ENCODE assay signal across 10 mouse cellular contexts in genomic region chr12:17221891-17222428, GRCm38 (mm10). TPM values are rescaled to one million over a fixed set of nuclear protein-coding genes. Genes with fewer than 3 reads are reported as not detected.
DNase-seq lines count a peak whose midpoint lies in the region; ATAC-seq and TF ChIP-seq lines count a peak whose summit lies in the region.
"Had no signal": no experiment of that assay in that cellular context is flagged by ENCODE, and none has a peak within 500 bp of the region (broad histone marks: within the 10 kb centered on the region; RNA-seq: fewer than 3 reads in every experiment).

No protein-coding gene starts in this region.

- TF ChIP-seq CTCF in heart, adult 2 months (IDR thresholded peaks at IDR 0.05): peak; percentile 70

- no peaks in the 10 kb centered on the region for H3K79me2 ChIP-seq in heart, adult 2 months (replicated peaks; ENCODE audit: control insufficient read depth, insufficient read depth, low read length)

- intact Hi-C loops in heart, adult 2 months (cut with DNase I): no loop called here

- no peaks in the 10 kb centered on the region for H3K4me1 ChIP-seq in heart, adult 2 months (ENCODE audit: control insufficient read depth, insufficient read depth, low read length)
- H3K4me1 ChIP-seq in heart, embryonic 12.5 days (replicated peaks): no peaks in the 10 kb centered on the region

- H3K27me3 ChIP-seq in heart, adult 2 months (ENCODE audit: control insufficient read depth, insufficient read depth, low read length): no peaks in the 10 kb centered on the region
- H3K27me3 ChIP-seq in heart, embryonic 12.5 days (replicated peaks): no peaks in the 10 kb centered on the region

- H3K4me3 ChIP-seq in heart, adult 2 months: no peak overlapping the region
- no peak overlapping the region for H3K4me3 ChIP-seq in heart, embryonic 12.5 days

- H3K36me3 ChIP-seq in heart, adult 2 months (ENCODE audit: control insufficient read depth, insufficient read depth, low read length): no peaks in the 10 kb centered on the region
- H3K36me3 ChIP-seq in heart, embryonic 12.5 days: no peaks in the 10 kb centered on the region

- TF ChIP-seq EP300 in heart, adult 2 months (IDR thresholded peaks at IDR 0.05; ENCODE audit: insufficient read depth, low read depth, low read length): no peak

- H3K4me2 ChIP-seq in heart, embryonic 12.5 days: no peak overlapping the region

- no peak for DNase-seq in heart, adult 2 months
- DNase-seq in urinary bladder, postnatal 25 days (ENCODE audit: low spot score): peak; percentile 12
- DNase-seq in urinary bladder, postnatal 36 days (ENCODE audit: low spot score in 2 of 2): no peak
- DNase-seq in frontal cortex, postnatal 14 days (ENCODE audit: low spot score in 2 of 2): no peak
- no peak for DNase-seq in spleen, postnatal 14 days (ENCODE audit: low spot score in 2 of 2)
- DNase-seq in right cerebral cortex, postnatal 36 days (ENCODE audit: low spot score in 2 of 2): no peak
- DNase-seq: adrenal gland, adult 8-10 months had no signal

- no peaks in the 10 kb centered on the region for H3K9me3 ChIP-seq in heart, embryonic 12.5 days (replicated peaks)

- H3K9ac ChIP-seq in heart, adult 2 months (ENCODE audit: low read depth, low read length): no peak overlapping the region
- no peak overlapping the region for H3K9ac ChIP-seq in heart, embryonic 12.5 days

- TF ChIP-seq POLR2A in heart, adult 2 months (IDR thresholded peaks at IDR 0.05; ENCODE audit: insufficient read depth, low read depth, low read length): no peak

- ATAC-seq in heart, embryonic 12.5 days (ENCODE audit: insufficient number of reproducible peaks, low FRiP score): no peak
- peak; percentile 60 for ATAC-seq in inflammation-experienced regulatory T-cells, adult 6 months
- ATAC-seq: midbrain, embryonic 16.5 days had no signal

- H3K27ac ChIP-seq in heart, adult 2 months: no peak overlapping the region
- H3K27ac ChIP-seq in heart, embryonic 12.5 days (ENCODE audit: poor library complexity, severe bottlenecking): no peak overlapping the region

- 43% methylated on average over 5 of the region's 5 CpGs for WGBS in heart, adult 2 months
- WGBS in heart, embryonic 12.5 days: 43% methylated on average over 5 of the region's 5 CpGs

RNA-seq across cellular contexts. Expression of gene Pdia6, which starts 44.4 kb away (rescaled TPM):
- total RNA-seq in heart, adult 2 months (2021): 100 to 1,000 TPM; 106 to 122 TPM
- 36.2 and 65.7 TPM in 2 replicates for polyA plus RNA-seq in heart, adult 2 months (2012; rRNA removed)
- polyA plus RNA-seq in heart, embryonic 12.5 days (2016; fragmentation: Nextera tagmentation; extraction: Ambion mirVana): 465 and 478 TPM in 2 replicates
- 100 to 1,000 TPM; 186 to 215 (median 194) TPM for polyA plus RNA-seq in inflammation-experienced regulatory T-cells, adult 6 months (2017; shearing (Covaris generic))

RNA-seq across cellular contexts. Expression of gene Kcnf1, which starts 45.3 kb away (rescaled TPM):
- not detected for total RNA-seq in heart, adult 2 months (2021)
- polyA plus RNA-seq in heart, adult 2 months (2012; rRNA removed): 0.04 and 0.12 TPM in 2 replicates
- 0.50 and 0.55 TPM in 2 replicates for polyA plus RNA-seq in heart, embryonic 12.5 days (2016; fragmentation: Nextera tagmentation; extraction: Ambion mirVana)
- polyA plus RNA-seq in inflammation-experienced regulatory T-cells, adult 6 months (2017; shearing (Covaris generic)): 1 to 10 TPM in 2 of 3 experiments, not detected in 1; 2.6 to 3.7 TPM
